Mouse (Mus musculus): Measurements from ENCODE around the gene Gm9602.
"Not testable (repeated sequence)": the region's sequence is repeated elsewhere in the genome, so short reads cannot be mapped to it uniquely, and the experiment has no call there.

The Gm9602 gene

DNA sequence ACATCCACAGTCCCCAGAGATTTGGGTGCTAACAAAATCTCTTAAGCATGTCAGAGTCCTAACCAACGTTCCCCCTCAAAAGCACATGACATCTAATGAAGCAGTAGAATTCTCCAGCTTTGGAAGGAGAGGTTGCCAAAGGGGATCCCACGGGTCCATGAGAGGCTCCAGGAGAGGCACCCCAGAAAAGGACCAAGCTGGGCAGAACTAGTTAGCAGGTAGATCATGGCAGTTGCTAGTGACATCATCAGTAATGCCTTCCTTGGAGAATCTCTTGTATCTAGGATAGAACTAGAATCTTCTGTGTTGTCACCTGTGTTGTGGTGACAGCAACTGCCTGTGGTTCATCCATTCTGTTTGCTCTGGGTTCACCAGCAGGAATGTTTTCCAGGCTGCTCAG, at the start of gene Gm9602:
Gene Gm9602, plus strand, starts transcription at position 301 of the 400 bp plus-strand sequence.
- TF ChIP-seq GATA4 (IDR thresholded peaks at IDR 0.05; ENCODE audit: insufficient replicate concordance, low read length): not testable (repeated sequence)

Measured in liver, adult (tissue).